Comparison of ENCODE assay signal across 23 mouse cellular contexts in the genomic region with DNA sequence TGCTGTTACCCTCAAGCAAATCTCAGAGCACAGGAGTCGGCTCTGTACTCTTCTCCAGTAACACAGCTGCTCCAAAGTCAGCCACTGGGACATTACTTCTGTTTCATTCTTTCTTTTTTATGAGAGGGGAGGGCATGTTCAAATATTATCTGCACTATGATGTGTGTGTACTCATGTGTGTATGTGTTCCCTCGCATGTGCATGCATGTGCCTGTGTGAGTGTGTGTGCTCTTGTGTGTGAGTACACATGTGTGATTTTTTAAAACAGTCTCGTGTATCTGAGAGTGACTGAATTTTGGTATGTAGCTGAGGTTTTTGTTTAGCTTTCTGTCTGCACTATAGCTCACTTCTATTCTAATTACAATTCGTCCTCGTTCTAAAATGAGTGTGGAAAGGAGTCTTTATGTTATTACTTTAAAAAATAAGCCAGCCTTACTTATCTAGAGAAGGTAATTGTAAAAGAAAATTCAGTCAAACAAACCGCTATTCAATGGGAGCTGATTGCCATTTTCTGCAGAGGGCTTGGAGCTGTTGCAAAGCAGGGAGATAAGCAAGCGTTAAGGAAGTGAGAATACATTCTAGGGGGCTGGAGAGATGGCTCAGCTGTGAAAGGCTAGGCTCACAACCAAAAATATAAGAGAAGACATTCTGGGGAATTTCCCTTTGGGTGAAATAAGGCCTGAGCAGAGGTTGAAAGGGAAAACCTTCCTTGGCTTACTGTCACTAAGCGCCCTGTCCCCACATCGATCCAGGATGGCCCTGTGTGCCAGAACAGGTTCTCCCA. TPM values are rescaled to one million over a fixed set of nuclear protein-coding genes. Genes with fewer than 3 reads are reported as not detected.
DNase-seq lines count a peak whose midpoint lies in the region; ATAC-seq and TF ChIP-seq lines count a peak whose summit lies in the region.
"Had no signal": no experiment of that assay in that cellular context is flagged by ENCODE, and none has a peak within 500 bp of the region (broad histone marks: within the 10 kb centered on the region; RNA-seq: fewer than 3 reads in every experiment).

No protein-coding gene starts in this region.

- ATAC-seq in heart, embryonic 13.5 days (ENCODE audit: extremely low read depth, insufficient number of reproducible peaks, low FRiP score, low TSS enrichment), result no peak
- no peak for ATAC-seq in kidney, postnatal 0 days (replicated peaks; ENCODE audit: low FRiP score, low read depth)
- peak; percentile 41; the same call in 1 of the 2 replicates for ATAC-seq in lung, postnatal 0 days
- ATAC-seq: forebrain, embryonic 14.5 days had no signal

- TF ChIP-seq CTCF in kidney, postnatal 0 days (IDR thresholded peaks at IDR 0.05; ENCODE audit: low read depth), result no peak
- no peak for TF ChIP-seq CTCF in lung, postnatal 0 days (IDR thresholded peaks at IDR 0.05)

- H3K9ac ChIP-seq in heart, embryonic 13.5 days, result no peak overlapping the region
- no peak overlapping the region for H3K9ac ChIP-seq in kidney, postnatal 0 days (ENCODE audit: low read depth, low read length)
- H3K9ac ChIP-seq in lung, postnatal 0 days (replicated peaks; ENCODE audit: low read depth), result no peak overlapping the region
- H3K9ac ChIP-seq: embryonic facial prominence, embryonic 15.5 days; heart, embryonic 12.5 days; hindbrain, embryonic 15.5 days had no signal

- no peak overlapping the region for H3K4me2 ChIP-seq in heart, embryonic 13.5 days
- H3K4me2 ChIP-seq in kidney, postnatal 0 days (ENCODE audit: low read length), result no peak overlapping the region
- no peak overlapping the region for H3K4me2 ChIP-seq in lung, postnatal 0 days (replicated peaks; ENCODE audit: low read depth, low read length)
- H3K4me2 ChIP-seq: embryonic facial prominence, embryonic 15.5 days; heart, embryonic 12.5 days; hindbrain, embryonic 15.5 days had no signal

- no peaks in the 10 kb centered on the region for H3K36me3 ChIP-seq in heart, embryonic 13.5 days
- H3K36me3 ChIP-seq in kidney, postnatal 0 days (ENCODE audit: insufficient read depth, low read length), result no peaks in the 10 kb centered on the region
- no peaks in the 10 kb centered on the region for H3K36me3 ChIP-seq in lung, postnatal 0 days (ENCODE audit: insufficient read depth, low read length)
- H3K36me3 ChIP-seq: embryonic facial prominence, embryonic 15.5 days; forebrain, embryonic 10.5 days; heart, embryonic 12.5 days; hindbrain, embryonic 15.5 days had no signal

- H3K4me3 ChIP-seq in heart, embryonic 13.5 days, result no peak overlapping the region
- H3K4me3 ChIP-seq in kidney, postnatal 0 days (replicated peaks; ENCODE audit: low read depth, low read length), result no peak overlapping the region
- H3K4me3 ChIP-seq in lung, postnatal 0 days (ENCODE audit: low read depth, low read length), result no peak overlapping the region
- H3K4me3 ChIP-seq: embryonic facial prominence, embryonic 15.5 days; erythroblast, embryonic 14.5 days; forebrain, embryonic 10.5 days; heart, embryonic 12.5 days; hindbrain, embryonic 15.5 days had no signal

- no peak for TF ChIP-seq EP300 in lung, postnatal 0 days (IDR thresholded peaks at IDR 0.05)

- H3K27ac ChIP-seq in heart, embryonic 13.5 days (replicated peaks), result peak overlapping the region; percentile 31; the same call in 1 of the 2 replicates
- no peak overlapping the region for H3K27ac ChIP-seq in kidney, postnatal 0 days
- H3K27ac ChIP-seq in lung, postnatal 0 days (ENCODE audit: low read length), result no peak overlapping the region
- H3K27ac ChIP-seq: embryonic facial prominence, embryonic 15.5 days; forebrain, embryonic 10.5 days; hindbrain, embryonic 15.5 days had no signal

- peaks cover 16% of the 10 kb centered on the region for H3K4me1 ChIP-seq in heart, embryonic 13.5 days
- H3K4me1 ChIP-seq in kidney, postnatal 0 days (replicated peaks; ENCODE audit: insufficient read depth, low read length), result no peaks in the 10 kb centered on the region
- no peaks in the 10 kb centered on the region; the same call in 1 of the 2 replicates for H3K4me1 ChIP-seq in lung, postnatal 0 days (ENCODE audit: insufficient read depth, low read depth, low read length)
- H3K4me1 ChIP-seq: embryonic facial prominence, embryonic 15.5 days; hindbrain, embryonic 15.5 days had no signal

- DNase-seq in heart, adult 9 months (ENCODE audit: low spot score in 2 of 2), result no peak
- DNase-seq in kidney, postnatal 0 days (ENCODE audit: low spot score), result peak; percentile 3
- no peak for DNase-seq in kidney, adult 11 months
- DNase-seq in lung, postnatal 0 days (ENCODE audit: low spot score), result peak; percentile 51
- no peak for DNase-seq in lung, postnatal 25 days (ENCODE audit: low spot score)
- no peak for DNase-seq in frontal cortex, postnatal 14 days (ENCODE audit: low spot score in 2 of 2)
- DNase-seq: adrenal gland, adult 8-10 months; adrenal gland, postnatal 36 days; cerebellum, adult 11 months; cerebellum, adult 8-10 months; cerebellum, postnatal 14 days; embryo, embryonic 11 days; gastrocnemius, postnatal 36 days had no signal

- H3K27me3 ChIP-seq in heart, embryonic 13.5 days (replicated peaks), result no peaks in the 10 kb centered on the region
- no peaks in the 10 kb centered on the region for H3K27me3 ChIP-seq in kidney, postnatal 0 days (ENCODE audit: insufficient read depth, low read length)
- no peaks in the 10 kb centered on the region for H3K27me3 ChIP-seq in lung, postnatal 0 days (replicated peaks; ENCODE audit: insufficient read depth, low read length)
- H3K27me3 ChIP-seq: embryonic facial prominence, embryonic 15.5 days; heart, embryonic 12.5 days; hindbrain, embryonic 15.5 days had no signal

- no peaks in the 10 kb centered on the region for H3K9me3 ChIP-seq in heart, embryonic 13.5 days
- no peaks in the 10 kb centered on the region for H3K9me3 ChIP-seq in kidney, postnatal 0 days (replicated peaks; ENCODE audit: low read length)
- no peaks in the 10 kb centered on the region for H3K9me3 ChIP-seq in lung, postnatal 0 days (ENCODE audit: low read length)
- H3K9me3 ChIP-seq: embryonic facial prominence, embryonic 15.5 days; forebrain, embryonic 10.5 days; heart, embryonic 12.5 days; hindbrain, embryonic 15.5 days had no signal

- WGBS in heart, embryonic 13.5 days, result 39% methylated on average over 9 of the region's 9 CpGs
- WGBS in kidney, postnatal 0 days, result 60% methylated on average over 9 of the region's 9 CpGs
- 39% methylated on average over 9 of the region's 9 CpGs for WGBS in lung, postnatal 0 days

RNA-seq across cellular contexts. Expression of gene Foxi1, which starts 13.5 kb away (rescaled TPM):
- not detected in 2 replicates for polyA plus RNA-seq in heart, embryonic 13.5 days (2015; fragmentation: Nextera tagmentation; extraction: Ambion mirVana)
- polyA plus RNA-seq in kidney, postnatal 0 days (2015; fragmentation: Nextera tagmentation; extraction: Ambion mirVana), result 28.0 and 30.2 TPM in 2 replicates
- polyA plus RNA-seq in lung, postnatal 0 days (2015; fragmentation: Nextera tagmentation; extraction: Ambion mirVana), result not detected in 2 replicates
- polyA plus RNA-seq: C2C12; embryonic facial prominence, embryonic 11.5 days; forebrain, embryonic 10.5 days; forebrain, embryonic 14.5 days; heart, embryonic 12.5 days; hindbrain, embryonic 11.5 days; hindbrain, embryonic 15.5 days had no signal

Comparison
In these comparisons a context has a peak if more than half of its experiments do, and no peak if none do; other contexts are left out.
1. DNase-seq: peak in kidney, postnatal 0 days (single experiment) and lung, postnatal 0 days (single experiment); none in heart, adult 9 months (0 of 2), kidney, adult 11 months (single experiment), lung, postnatal 25 days (single experiment) and frontal cortex, postnatal 14 days (0 of 2).
2. RNA of gene Foxi1, which starts 13.5 kb away (polyA plus RNA-seq): 28.0 to 30.2 TPM in kidney, postnatal 0 days; not detected in heart, embryonic 13.5 days and not detected in lung, postnatal 0 days; every median in the first group is over 10 times any median in the second.